Mouse (Mus musculus): ENCODE results near the gene 4931428F04Rik.

4931428F04Rik gene

DNA sequence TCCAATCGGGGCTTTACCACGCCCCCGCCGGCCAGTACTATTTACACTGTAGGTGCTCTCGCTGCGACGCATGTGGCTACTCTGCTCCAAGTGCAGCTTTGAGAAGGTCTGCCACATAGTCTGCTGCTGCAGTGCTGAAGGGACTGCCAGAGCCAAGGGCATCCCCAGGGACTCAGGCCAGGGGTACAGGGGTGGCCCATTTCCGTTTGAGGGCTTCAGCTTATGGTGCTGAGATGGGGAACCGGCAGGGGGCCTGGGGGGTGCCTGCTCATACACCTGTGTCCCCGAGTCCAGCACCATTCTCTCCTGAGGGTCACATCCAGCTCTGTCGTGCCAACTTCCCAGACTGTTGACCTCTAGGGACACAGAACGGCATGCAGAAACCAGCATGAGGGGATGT, 4.2 kb downstream of the 4931428F04Rik start:
- DNase-seq = no peak

DNA sequence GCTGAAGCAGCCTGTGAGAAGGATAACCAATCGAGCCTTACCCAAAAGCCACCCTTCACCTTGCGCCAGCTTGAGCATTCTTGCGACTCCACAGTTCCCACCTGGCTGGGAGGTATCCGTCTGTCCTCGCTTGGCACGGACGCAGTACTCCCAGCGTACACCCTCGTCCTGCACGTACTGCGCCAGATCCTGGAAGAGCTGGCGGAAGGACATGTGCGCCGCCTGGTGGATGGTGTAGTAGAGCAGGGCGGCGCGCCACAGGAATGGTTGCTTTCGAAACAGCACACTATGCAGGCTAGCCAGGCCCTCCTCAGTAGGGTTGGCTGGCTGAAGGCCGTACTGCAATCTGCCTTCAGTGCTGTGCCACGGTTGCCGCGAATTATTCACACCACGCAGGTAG, 6.6 kb downstream of the 4931428F04Rik start:
- DNase-seq = peak; percentile 62 to 67

DNA sequence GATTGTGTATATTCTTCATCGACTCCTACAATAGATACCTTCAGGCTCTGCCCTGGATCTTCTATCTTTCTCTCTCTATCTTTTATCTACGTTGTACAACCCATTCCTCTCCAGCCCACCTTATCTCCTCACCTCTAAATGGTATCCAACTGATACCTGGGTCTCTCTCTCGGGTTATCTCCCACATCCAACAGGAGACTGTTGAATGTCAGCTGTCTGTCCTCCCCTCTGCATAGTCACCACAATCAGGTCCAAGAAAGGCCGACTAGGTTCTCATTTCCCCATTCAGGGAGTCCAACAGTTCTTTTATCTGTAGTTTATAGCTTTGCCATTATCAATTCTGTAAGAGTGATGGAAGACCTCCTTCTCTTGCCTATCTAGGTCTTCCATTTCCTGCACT, 7.4 kb downstream of the 4931428F04Rik start:
- no peak for DNase-seq

DNA sequence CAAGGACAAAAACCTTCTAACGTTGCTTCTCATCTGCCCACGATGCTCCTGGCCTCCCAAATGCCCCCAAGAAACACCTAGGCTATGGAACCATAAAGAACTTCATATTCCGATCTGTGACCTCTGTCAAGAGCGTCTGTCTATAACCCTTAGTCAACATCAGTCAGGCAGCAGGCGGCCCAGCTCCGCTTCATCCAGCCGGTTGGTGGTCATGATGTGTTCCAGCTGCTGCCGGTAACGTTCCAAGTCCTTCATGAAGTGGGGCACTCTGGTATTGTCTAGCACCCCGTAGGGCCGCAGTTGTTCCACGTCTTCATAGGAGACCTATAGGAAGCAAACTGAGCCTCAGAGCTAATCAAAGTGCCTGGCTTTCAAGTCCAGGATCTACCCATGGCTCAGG, 7.8 kb downstream of the 4931428F04Rik start:
- DNase-seq = no peak

DNA sequence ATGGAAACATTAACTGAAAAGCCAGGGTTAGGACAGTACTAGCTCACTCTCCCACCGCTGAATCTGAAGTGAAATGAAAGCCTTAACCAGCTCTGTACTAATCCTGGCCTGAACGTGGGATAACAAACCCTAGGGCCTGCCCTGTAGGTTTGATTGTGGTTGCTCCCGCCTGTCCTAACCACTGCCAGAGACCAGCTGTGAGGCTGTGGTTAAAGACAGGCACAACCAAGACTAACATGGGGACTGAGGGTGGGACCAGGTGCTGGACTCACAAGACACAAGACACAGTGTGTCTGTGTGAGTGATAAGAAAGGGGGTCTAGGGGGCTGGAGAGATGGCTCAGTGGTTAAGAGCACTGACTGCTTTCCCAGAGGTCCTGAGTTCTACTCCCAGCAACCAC, 9.1 kb downstream of the 4931428F04Rik start:
- no peak for DNase-seq

DNA sequence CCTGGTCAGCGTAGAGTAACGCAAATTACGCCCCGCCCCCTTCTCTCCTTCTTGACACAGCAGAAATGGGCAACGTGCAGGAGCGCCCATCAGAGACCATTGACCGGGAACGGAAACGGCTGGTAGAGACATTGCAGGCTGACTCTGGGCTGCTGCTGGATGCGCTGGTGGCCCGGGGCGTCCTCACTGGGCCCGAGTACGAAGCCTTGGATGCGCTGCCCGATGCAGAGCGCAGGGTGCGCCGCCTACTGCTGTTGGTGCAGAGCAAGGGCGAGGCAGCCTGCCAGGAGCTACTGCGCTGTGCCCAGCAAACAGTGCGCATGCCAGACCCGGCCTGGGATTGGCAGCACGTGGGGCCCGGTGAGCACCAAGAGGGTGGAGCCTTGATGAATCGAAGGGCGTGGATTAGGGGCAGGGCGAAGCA, 10.7 kb downstream of the 4931428F04Rik start:
- DNase-seq = peak; percentile 90 to 94

DNA sequence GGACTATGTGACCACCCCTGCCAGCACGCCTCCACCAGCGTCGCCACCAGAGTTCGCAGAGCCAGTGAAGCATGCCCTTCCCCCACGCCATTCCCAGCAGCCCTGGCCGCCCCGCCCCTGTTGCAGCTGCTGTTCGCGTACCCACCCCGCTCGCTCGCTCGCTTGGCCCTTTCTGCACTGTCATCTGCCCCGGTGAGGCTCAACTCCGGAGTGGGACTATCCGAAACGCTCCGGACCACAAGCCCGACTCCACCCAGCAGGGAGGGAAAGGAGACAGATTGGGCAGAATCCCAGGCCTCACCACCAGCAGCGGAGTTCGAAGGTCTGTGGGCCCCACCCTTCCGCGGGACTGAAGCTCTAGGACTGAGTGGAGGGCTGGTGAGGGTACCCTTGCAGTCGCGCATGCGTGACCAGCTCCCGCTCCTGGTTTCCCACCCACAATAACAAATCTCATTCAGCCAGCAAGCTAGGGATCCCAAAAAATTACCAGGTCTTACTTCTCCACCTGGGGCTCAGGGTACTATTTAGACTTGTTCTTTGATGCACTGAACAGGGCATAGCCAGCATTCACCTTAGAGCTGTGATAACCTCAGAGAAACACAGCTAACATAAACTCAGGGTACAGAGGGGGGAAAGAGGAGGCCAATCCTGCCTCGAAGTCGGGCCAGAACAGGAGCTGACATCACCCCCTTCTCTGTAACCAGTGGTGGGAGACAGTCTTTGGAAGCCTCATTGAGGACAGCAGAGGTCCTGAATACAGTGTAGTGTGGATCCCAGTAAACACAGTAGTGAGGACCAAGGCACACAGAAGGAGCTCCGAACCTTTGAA, 13.2 kb downstream of the 4931428F04Rik start:
- DNase-seq = peak; percentile 71 to 74

DNA sequence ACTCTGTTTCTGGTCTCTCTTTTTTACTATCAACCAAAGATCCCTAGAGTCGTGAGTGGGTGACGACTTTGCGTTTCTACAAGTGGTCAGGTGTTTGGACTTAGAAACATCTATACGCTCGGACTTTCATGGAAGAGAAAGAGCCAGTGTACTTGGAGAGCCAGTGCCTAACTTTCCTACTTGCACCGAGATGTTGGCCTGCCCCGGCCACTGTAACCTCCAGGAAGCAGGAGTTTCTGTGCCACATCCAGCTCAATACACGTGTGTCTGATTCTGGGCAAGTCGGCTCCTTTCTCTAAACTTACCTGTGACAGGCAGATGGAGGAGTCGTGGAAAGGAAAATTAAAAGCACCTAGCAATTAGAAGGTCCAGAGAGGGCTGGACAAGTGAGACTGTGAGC, 13.8 kb downstream of the 4931428F04Rik start, which contains the start of gene Nol3:
Nol3 (plus strand) TSS at position 301 of the 400 bp plus-strand sequence.
- no peak for DNase-seq

DNA sequence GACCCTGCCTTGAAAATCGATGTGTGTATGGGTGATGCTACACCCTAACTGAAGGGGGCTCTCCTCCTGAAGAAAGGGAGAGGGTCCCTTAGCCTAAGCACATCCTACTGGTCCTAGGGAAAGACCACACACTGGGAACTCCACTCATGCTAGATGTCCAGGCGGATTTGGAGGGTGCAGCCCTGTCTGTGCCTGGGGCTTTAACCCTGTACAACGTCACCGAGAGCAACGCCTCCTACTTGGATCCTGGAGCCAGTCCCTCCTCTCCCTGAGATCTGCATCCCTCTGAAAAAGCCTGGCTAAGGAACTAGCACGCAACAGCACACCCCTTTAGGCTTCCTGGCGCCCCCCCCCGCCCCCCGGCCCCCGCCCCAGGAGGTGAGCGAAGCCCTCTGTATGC, 14.3 kb downstream of the 4931428F04Rik start:
- DNase-seq = no peak

DNA sequence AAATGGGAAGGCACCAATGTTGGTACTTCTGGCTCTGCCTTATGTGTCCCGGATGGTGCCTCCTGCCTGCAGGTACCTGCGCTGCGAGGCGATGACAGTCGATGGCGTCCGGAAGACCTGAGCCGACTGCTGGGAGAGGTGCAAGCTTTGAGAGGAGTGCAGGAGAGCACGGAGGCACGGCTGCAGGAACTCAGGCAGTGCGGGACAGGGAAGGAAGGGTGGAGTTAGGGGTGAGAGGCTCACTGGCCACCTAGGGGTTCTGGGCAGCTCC, 18.8 kb downstream of the 4931428F04Rik start:
- no peak for DNase-seq

DNA sequence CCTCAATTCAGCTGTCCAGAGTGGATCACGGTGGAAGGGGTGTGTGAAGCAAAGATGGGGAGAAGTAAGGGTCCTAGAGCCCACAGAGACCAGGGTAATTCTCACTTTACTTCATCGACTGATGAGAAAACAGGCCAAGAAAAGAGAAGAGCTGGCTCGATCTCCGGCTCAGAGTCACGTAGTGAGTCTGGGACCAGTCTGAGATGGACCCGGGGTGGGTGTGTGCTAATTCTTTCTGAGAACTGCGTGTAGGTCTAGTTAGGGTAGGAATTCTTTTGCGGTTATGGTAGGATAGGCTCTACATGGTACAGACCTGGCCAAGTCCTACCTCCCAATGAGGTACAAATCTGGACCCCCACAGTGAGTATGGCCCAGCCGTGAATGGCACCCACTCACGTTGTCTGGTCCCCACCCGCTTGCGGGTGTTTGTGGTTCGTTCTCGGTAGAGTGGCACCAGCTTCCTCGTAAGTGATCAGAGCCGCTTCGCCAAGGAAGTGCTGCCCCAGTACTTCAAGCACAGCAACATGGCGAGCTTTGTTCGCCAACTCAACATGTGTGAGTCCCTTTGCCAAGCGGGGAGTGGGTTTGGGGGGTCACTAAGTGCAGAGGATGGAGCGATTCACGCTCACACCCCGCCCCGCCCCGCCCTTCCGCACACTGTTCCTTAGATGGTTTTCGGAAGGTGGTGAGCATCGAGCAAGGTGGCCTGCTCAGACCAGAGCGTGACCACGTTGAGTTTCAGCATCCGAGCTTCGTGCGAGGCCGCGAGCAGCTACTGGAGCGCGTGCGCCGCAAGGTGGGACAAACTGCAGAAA, 19.4 kb downstream of the 4931428F04Rik start:
- DNase-seq = no peak

DNA sequence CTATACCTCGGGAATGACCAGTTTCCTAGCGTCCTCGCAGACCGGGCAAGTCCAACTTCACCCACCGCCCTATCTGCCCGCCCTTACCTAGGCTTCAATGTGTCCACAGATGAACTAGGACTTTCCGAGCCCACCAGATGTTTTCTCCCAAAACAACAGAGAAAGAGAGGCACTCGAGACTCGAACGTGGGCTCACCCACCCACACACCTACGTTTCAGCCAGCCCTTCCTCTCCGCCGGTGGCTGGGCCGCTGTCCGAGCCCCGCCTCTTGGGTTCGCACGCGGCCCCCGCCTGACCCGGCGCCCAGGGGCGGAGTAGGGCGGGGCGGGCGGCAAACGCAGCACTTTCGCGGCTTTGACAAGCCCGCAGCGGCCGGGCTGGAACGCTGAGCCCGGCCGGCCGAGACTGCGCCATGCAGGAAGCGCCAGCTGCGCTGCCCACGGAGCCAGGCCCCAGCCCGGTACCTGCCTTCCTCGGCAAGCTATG, 20.2 kb downstream of the 4931428F04Rik start, which contains the start of gene Hsf4:
Hsf4 (plus strand) TSS at position 341 of the 487 bp plus-strand sequence.
- peak; percentile 66 to 88 for DNase-seq

DNA sequence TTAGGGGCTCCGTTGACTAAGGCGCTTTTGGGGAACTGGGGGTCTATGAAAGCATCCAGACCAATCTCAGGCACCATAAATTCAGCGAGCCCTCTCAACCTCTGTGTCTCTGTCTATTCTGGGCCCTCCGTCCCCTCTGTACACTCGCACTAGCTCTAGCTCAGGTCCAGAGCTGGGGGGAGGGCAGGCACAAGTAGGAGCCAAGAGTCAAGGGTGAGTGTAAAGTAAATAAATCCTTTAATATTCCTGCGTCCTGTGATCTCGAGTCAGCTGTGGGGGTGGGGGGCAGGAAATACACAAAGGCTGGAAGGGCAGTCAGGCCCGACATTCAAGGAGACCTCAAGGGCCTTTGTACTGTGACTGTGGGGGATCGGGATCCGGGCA, 20.6 kb downstream of the 4931428F04Rik start:
- DNase-seq = peak; percentile 43 to 62

DNA sequence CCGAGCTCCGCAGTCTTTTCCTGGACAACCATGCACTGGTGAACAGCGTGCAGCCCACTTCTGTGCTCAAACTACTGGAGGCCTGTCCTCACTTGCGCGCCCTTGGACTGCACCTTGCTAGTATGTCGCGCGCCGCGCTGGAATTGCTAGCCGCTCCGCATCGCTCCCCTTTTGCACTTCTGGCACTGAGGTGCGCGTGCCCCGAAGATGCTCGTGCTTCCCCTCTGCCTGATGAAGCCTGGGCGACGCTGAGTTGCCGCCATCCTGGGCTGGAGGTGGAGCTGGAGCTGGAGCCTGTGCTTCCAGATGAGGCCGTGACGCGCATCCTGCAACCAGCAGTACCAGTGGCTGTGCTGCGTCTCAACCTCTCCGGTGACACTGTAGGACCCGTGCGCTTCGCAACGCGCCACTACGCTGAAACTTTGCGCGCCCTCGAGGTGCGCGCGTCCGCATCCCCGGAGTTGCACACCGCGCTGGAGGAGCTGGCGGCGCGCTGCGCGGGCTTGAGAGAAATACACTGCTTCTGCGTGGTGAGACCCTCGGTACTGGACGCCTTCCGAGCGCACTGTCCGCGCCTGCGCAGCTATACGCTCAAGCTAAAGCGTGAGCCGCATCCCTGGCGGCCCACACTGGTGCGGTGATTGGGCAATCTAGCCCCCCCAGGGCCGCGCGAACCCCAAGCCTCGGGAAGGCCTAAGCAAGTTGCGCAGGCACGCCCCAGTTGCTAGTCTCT, 21.2 kb downstream of the 4931428F04Rik start:
- peak in 1 of 2 experiments; percentile 55 for DNase-seq

DNA sequence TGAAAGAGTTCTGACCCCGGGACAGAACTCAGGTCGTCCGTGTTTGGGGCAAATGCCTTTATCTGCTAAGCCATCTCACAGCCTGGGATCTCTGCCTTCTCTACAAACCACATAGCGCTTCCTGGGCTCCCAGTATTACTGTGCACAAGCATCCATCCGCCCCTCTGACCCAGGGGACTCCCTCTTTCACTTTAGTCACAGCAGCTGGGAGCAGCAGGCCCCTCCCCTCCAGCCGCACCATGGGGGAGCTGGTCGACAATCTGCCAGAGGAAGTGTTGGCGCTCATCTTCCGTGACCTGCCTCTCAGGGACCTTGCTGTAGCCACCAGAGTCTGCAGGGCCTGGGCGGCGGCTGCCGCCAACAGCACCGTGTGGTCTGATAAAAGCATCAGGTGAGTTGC, 22.9 kb downstream of the 4931428F04Rik start:
- DNase-seq = no peak

DNA sequence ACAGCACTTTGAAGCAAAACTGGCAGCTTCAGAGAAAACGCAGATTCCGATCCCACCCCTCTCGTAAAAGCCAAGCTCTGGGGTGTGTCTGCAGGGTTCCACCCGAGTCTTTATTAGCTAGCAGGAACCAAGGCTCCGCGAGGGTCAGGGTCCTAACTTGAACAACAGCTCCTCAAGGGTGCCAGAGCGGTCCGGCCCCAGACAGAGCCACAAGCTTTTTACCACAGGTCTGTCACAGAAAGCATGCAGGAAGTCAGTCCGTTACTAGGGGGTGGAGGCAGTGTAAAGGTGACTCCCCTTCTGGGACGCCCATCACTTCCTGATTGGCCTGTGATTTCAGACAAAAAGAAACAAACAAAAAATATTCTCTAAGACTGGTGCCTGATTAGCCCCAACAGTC, 24.5 kb downstream of the 4931428F04Rik start:
- peak in 1 of 2 experiments; percentile 59 for DNase-seq

DNA sequence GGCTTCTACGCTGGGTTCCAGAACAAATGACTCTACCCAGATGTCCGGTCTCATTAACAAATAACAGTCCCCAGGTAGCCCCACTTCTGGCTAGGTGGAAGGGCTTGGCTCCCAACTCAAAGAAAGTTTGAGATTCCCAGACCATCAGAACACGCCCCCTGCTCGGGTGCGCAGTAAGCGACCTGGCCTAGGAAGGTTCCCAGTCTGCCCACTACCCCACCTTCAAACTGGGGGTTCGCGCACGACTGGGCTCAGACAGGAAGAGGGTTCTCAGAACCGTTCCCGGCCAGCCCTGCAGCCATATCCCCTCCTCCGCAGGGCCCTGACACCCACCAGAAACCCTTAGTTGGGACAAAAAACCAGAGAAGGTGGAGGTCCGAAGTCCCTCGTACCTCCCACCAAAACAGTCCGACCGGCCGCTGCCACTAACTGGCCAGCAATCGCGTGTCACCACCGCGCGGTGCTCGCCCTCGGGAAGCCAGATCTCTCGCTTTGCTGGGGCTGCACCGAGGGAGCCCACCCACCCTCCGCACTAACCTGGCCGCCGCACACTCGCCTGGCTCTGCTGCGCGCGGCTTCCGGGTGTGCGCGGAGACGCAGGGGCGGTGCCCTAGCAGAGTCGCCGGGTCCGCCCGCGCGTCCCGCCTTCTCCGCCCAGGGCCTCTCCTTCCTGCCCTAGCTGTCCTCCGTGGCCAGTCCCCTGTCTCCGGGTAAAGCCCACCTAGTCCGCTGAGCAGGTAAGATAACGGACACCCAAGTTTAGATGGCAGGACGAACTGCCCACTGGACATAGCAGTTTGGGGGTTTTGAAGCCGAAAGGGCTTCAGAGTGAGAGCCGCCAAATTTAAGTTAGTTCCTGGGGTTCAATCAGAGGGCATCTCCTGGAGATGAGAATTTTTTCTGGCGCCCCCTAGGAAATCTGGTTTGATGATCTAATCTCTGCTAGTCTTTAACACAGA, 25.4 kb downstream of the 4931428F04Rik start, which contains the start of the genes Tradd and Fbxl8:
Tradd (minus strand) TSS at position 586 of the 959 bp plus-strand sequence.
Fbxl8 (plus strand) TSS at position 625 of the 959 bp plus-strand sequence.
- DNase-seq = peak; percentile 82 to 89

DNA sequence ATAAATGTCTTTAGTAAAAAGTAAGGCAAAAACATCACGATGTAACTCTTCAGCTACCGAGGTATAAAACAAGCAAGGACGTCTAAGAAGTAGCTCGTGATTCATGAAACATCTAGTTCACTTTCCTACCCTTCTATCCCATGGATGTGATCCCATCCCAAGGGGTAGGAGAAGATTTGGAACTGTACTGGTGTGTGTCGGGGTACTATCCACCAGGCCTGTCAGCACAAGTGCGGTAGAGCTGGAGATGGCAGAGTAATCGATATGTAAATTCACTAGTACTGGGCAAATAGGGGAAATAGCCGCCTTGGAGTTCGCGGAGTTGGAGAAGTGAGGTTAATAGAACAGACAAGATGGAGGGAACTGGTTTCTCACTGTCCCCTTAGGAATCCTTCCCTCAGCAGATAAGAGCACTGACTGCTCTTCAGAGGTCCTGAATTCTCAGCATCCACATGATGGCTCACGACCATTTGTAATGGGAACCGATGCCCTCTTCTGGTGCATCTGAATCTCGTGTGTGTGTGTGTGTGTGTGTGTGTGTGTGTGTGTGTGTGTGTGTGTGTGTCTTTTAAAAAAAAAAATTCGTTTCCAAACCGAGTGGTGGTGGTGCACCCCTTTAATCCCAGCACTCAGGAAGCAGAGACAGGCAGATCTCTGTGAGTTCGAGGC, 26.3 kb downstream of the 4931428F04Rik start:
- peak in 1 of 2 experiments; percentile 18 for DNase-seq

DNA sequence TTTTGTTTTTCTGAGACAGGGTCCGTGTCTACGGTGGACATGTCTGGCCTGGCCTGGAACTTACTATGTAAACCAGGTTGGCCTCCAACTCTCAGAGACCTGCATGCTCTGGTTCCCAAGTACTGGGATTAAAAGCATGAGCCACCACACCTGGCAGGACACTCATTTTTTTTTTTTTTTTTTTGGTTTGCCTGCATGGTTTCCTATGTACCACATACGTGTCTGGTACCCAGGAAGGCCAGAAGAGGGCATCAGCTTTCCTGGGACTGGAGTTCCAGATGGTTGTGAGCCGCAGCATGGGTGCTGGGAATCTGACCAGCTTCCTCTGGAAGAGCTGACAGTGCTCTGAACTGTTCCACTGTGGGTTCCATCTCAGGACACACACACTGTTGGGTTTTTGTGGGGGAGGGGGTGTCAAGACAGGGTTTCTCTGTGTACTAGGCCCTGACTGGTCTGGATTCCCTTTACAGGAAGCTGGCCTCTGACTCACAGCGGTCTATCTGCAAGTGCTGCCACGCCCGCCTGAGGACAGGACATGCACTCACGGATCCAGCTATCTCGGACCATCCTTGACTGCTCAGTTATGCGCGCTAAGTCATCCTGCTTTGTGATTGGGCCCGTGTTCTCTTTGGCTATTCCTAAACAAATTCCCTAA, 28.2 kb downstream of the 4931428F04Rik start:
- no peak for DNase-seq

DNA sequence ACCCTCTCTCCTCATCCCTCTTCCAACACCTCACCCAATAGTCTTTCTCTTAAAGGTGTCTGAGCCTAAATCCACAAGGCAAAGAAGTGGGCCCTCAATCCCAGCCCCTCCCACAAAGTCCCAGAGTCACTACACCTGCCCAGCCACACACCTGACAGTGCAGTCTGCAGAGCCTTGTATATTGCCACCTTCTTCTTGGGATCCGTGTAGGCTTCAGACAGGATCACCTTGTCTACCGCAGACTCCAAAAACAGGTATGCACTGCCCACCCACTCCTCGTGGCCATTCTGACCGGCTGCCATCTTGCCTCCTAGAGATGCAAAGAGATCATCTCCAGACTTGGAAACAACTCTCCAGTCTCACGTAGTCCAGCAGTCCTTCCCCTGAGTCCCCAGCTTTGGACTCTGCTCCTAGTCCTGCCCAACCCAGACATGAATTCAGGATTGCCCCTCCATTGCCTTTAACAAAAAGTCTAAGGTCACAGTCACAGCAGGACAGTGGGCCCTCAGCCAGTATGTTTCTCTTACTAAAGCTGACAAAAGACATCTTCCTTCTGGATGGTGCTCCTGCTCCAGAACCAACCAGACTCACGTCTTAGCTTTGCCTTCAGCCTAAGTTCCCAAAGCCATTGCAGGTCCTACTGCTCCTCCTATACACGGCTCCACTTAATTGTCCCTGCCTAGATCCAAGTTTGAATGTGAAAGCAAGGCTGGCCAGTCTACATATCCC, 29.1 kb downstream of the 4931428F04Rik start:
- no peak for DNase-seq
